Mouse (Mus musculus): Measurements from ENCODE around the gene Vmn1r209. TPM values are rescaled to one million over a fixed set of nuclear protein-coding genes. Genes with fewer than 3 reads are reported as not detected.

The Vmn1r209 gene
- polyA plus RNA-seq, 1 experiment from 2014 or later = not detected

Other genes with a start within 250 kb of the Vmn1r209 start
- gene Vmn1r205, start 216.7 kb downstream of the Vmn1r209 start, polyA plus RNA-seq (2015; fragmentation: Nextera tagmentation; extraction: Ambion mirVana) = not detected in 2 replicates
- gene Vmn1r206, start 185.4 kb downstream of the Vmn1r209 start, polyA plus RNA-seq (2015; fragmentation: Nextera tagmentation; extraction: Ambion mirVana) = not detected in 2 replicates
- not detected in 2 replicates for gene Vmn1r207-ps, start 80.1 kb downstream of the Vmn1r209 start, polyA plus RNA-seq (2015; fragmentation: Nextera tagmentation; extraction: Ambion mirVana)
- gene Vmn1r208, start 32.3 kb downstream of the Vmn1r209 start, polyA plus RNA-seq (2015; fragmentation: Nextera tagmentation; extraction: Ambion mirVana) = not detected in 2 replicates
- not detected in 2 replicates for gene Vmn1r210, start 21.7 kb upstream of the Vmn1r209 start, polyA plus RNA-seq (2015; fragmentation: Nextera tagmentation; extraction: Ambion mirVana)
- gene Vmn1r211, start 47.9 kb upstream of the Vmn1r209 start, polyA plus RNA-seq (2015; fragmentation: Nextera tagmentation; extraction: Ambion mirVana) = not detected in 2 replicates
- not detected in 2 replicates for gene Vmn1r212, start 74.5 kb upstream of the Vmn1r209 start, polyA plus RNA-seq (2015; fragmentation: Nextera tagmentation; extraction: Ambion mirVana)
- gene Vmn1r213, start 198.0 kb upstream of the Vmn1r209 start, polyA plus RNA-seq (2015; fragmentation: Nextera tagmentation; extraction: Ambion mirVana) = not detected in 2 replicates
- gene Vmn1r214, start 220.7 kb upstream of the Vmn1r209 start, polyA plus RNA-seq (2015; fragmentation: Nextera tagmentation; extraction: Ambion mirVana) = not detected in 2 replicates